Mouse (Mus musculus) heart, adult 2 months (tissue): ENCODE results near the gene Bud23.

Experiments
- CTCF ChIP-seq: fragments of 200-600 bp; IDR thresholded peaks from 2 replicates; pipeline ENCODE4 v1.8.1; 2022; ENCODE audit warnings: antibody characterized with exemption, mild to moderate bottlenecking, moderate library complexity
- EP300 ChIP-seq: fragments of 200-500 bp; IDR thresholded peaks from 2 replicates; pipeline ENCODE4 v1.6.1; 2011; ENCODE audit warnings: low read depth, low read length, control low read depth; ENCODE audit not compliant: insufficient read depth

DNA sequence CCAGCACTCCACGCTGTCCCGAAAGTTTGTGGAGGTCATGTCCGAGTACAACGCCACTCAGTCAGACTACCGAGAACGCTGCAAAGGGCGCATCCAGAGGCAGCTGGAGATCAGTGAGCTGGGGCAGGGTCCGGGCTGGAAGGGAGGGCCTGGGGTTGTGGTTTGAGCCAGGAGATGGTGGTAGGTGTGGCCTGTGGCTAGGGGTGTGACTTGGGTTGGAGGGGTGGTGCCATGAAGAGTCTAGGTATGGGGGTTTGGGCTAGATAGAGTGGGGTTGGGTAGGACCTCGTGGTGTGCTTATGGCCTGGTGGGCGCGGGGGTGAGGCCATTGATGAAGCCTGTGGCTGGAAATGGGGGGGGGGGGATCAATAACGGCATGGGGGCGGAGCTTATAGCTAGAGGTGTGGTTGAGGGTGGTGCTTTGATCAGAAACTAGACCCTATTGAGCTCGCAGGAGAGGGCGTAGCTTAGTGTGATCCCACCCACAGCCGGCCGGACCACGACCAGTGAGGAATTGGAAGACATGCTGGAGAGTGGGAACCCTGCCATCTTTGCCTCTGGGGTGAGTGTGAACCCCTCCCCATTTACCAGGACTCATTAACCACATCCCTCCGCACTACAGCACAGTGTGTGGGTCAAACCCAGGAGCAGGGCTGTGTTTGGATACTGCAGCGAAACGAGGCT is 22.5 kb downstream of the Bud23 start:
- TF ChIP-seq CTCF: no peak
- TF ChIP-seq EP300: no peak
